Mouse (Mus musculus) lung, postnatal 0 days (tissue): ENCODE data around the gene Kdelr2.

Source experiments
- CTCF ChIP-seq: IDR thresholded peaks from 2 replicates; pipeline ENCODE4 v1.5.1; 2016; ENCODE audit warnings: antibody characterized with exemption, mild to moderate bottlenecking
- EP300 ChIP-seq: IDR thresholded peaks from 2 replicates; pipeline ENCODE4 v1.6.1; 2016; ENCODE audit warnings: antibody characterized with exemption, mild to moderate bottlenecking, control low read depth

DNA sequence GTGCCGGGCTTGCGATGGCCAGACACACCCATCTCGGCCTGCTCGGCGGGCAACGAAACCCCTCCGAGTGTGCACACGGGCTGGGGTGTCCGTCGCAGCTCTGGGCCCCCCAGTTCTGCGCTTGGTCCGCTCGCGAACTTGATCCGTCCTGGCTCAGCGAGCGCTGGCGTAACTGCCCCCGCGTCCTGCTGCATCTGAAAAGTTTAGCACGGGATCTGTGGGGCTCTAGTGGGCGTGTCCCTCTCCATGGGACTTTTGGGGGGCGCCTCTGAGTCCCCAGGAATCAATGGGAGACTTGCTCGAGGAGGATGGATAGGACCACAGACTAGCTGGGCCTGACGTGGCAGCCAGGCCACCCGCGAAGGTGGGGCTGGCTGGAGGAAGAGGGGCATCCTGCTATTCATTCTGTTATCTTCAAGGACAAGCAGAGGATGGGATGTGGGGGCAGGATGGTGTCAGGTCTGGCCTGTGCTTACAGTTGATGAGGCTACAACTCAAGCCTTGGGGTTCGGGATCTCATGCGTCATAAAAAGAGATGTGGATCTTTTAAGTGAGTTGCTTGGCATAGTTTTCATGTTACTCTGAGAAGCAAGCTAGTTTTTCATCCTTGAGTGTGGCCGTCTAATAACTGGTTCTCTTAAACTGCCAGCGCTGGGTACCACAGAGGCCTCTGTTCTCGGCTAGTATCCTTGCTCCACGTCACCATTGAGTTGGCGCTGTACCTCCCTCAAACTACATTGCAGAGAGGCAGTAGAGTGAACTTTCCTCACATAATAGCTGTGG is 701 bp downstream of the Kdelr2 start:
- TF ChIP-seq CTCF = no peak
- TF ChIP-seq EP300 = no peak
